Mouse (Mus musculus): Measurements from ENCODE around the gene Mymx.

Mymx gene

GRCm38 (mm10) chr17:45610144-45610866, 8.4 kb upstream of the Mymx start:
- DNase-seq, result no peak

GRCm38 (mm10) chr17:45608396-45608795, 6.5 kb upstream of the Mymx start:
- no peak for DNase-seq

- DNase-seq, result no peak
These were observed 5.3 kb upstream of the Mymx start for GRCm38 (mm10) chr17:45606992-45607879.

- no peak for DNase-seq
These were observed 1.1 kb upstream of the Mymx start for GRCm38 (mm10) chr17:45602984-45603383.

- DNase-seq, result no peak
These were observed 577 bp downstream of the Mymx start for GRCm38 (mm10) chr17:45601325-45601724.

GRCm38 (mm10) chr17:45600267-45600666, 1.6 kb downstream of the Mymx start:
- no peak for DNase-seq

- peak in 1 of 2 experiments; percentile 44 for DNase-seq
These were observed 2.3 kb downstream of the Mymx start, which contains the start of gene Slc29a1 for GRCm38 (mm10) chr17:45599446-45600242. Gene Slc29a1, minus strand, starts transcription at chr17:45599606.

GRCm38 (mm10) chr17:45598891-45599290, 3.0 kb downstream of the Mymx start:
- DNase-seq, result no peak

- DNase-seq, result no peak
These were observed 3.5 kb downstream of the Mymx start for GRCm38 (mm10) chr17:45598376-45598775.

- no peak for DNase-seq
These were observed 4.1 kb downstream of the Mymx start for GRCm38 (mm10) chr17:45597787-45598186.

- peak; percentile 62 to 71 for DNase-seq
These were observed 5.1 kb downstream of the Mymx start for GRCm38 (mm10) chr17:45596631-45597396.

GRCm38 (mm10) chr17:45595736-45596390, 6.0 kb downstream of the Mymx start:
- DNase-seq, result no peak

- DNase-seq, result peak; percentile 87 to 90
These were observed 6.8 kb downstream of the Mymx start for GRCm38 (mm10) chr17:45594881-45595735.

GRCm38 (mm10) chr17:45594195-45594594, 7.7 kb downstream of the Mymx start:
- DNase-seq, result no peak

GRCm38 (mm10) chr17:45593479-45593878, 8.4 kb downstream of the Mymx start:
- DNase-seq, result peak in 1 of 2 experiments; percentile 27

GRCm38 (mm10) chr17:45592606-45593431, 9.1 kb downstream of the Mymx start:
- no peak for DNase-seq

- DNase-seq, result peak in 1 of 2 experiments; percentile 27
These were observed 9.9 kb downstream of the Mymx start for GRCm38 (mm10) chr17:45591701-45592605.

GRCm38 (mm10) chr17:45590410-45590809, 11.5 kb downstream of the Mymx start:
- DNase-seq, result no peak

GRCm38 (mm10) chr17:45589844-45590243, 12.1 kb downstream of the Mymx start:
- no peak for DNase-seq

Measured in thymus, postnatal 36 days (tissue).